Mouse (Mus musculus): ENCODE measurements around the gene Rassf2. TPM values are rescaled to one million over a fixed set of nuclear protein-coding genes. Genes with fewer than 3 reads are reported as not detected.

The Rassf2 gene
- polyA plus RNA-seq, 1 experiment: 11.9 TPM

- TF ChIP-seq CTCF (IDR thresholded peaks at IDR 0.05; ENCODE audit: borderline replicate concordance, insufficient read depth, low read length): no peak
- TF ChIP-seq POLR2A (IDR thresholded peaks at IDR 0.05; ENCODE audit: low read depth, low read length): no peak
- no peak overlapping the region for H3K4me3 ChIP-seq (ENCODE audit: insufficient read depth, low read length)
- no peak overlapping the region for H3K27ac ChIP-seq (ENCODE audit: insufficient read depth, low read length)
- no peaks in the 10 kb centered on the region for H3K4me1 ChIP-seq (ENCODE audit: control insufficient read depth, insufficient read depth, low read length)
These were observed 6.0 kb downstream of the Rassf2 start for GRCm38 (mm10) chr2:132024028-132024427.

GRCm38 (mm10) chr2:132022621-132023020 lies 7.4 kb downstream of the Rassf2 start:
- H3K4me3 ChIP-seq (ENCODE audit: insufficient read depth, low read length): no peak overlapping the region
- no peak for TF ChIP-seq CTCF (IDR thresholded peaks at IDR 0.05; ENCODE audit: borderline replicate concordance, insufficient read depth, low read length)
- no peak for TF ChIP-seq POLR2A (IDR thresholded peaks at IDR 0.05; ENCODE audit: low read depth, low read length)
- H3K27ac ChIP-seq (ENCODE audit: insufficient read depth, low read length): no peak overlapping the region
- H3K4me1 ChIP-seq (ENCODE audit: control insufficient read depth, insufficient read depth, low read length): no peaks in the 10 kb centered on the region

- Histone ChIP-seq H3K27ac (ENCODE audit: insufficient read depth, low read length) (no peak overlapping the region), H3K4me1 (ENCODE audit: control insufficient read depth, insufficient read depth, low read length) (no peaks in the 10 kb centered on the region), H3K4me3 (ENCODE audit: insufficient read depth, low read length) (no peak overlapping the region)
- TF ChIP-seq CTCF (IDR thresholded peaks at IDR 0.05; ENCODE audit: borderline replicate concordance, insufficient read depth, low read length): no peak
- TF ChIP-seq POLR2A (IDR thresholded peaks at IDR 0.05; ENCODE audit: low read depth, low read length): no peak
These were observed 8.4 kb downstream of the Rassf2 start for GRCm38 (mm10) chr2:132021616-132022015.

GRCm38 (mm10) chr2:132020991-132021541 lies 9.0 kb downstream of the Rassf2 start:
- H3K27ac ChIP-seq (ENCODE audit: insufficient read depth, low read length): no peak overlapping the region
- H3K4me1 ChIP-seq (ENCODE audit: control insufficient read depth, insufficient read depth, low read length): no peaks in the 10 kb centered on the region
- TF ChIP-seq POLR2A (IDR thresholded peaks at IDR 0.05; ENCODE audit: low read depth, low read length): no peak
- TF ChIP-seq CTCF (IDR thresholded peaks at IDR 0.05; ENCODE audit: borderline replicate concordance, insufficient read depth, low read length): no peak
- H3K4me3 ChIP-seq (ENCODE audit: insufficient read depth, low read length): no peak overlapping the region

GRCm38 (mm10) chr2:132020420-132020819 lies 9.6 kb downstream of the Rassf2 start:
- TF ChIP-seq CTCF (IDR thresholded peaks at IDR 0.05; ENCODE audit: borderline replicate concordance, insufficient read depth, low read length) (no peak), POLR2A (IDR thresholded peaks at IDR 0.05; ENCODE audit: low read depth, low read length) (no peak)
- Histone ChIP-seq H3K27ac (ENCODE audit: insufficient read depth, low read length) (no peak overlapping the region), H3K4me3 (ENCODE audit: insufficient read depth, low read length) (no peak overlapping the region), H3K4me1 (ENCODE audit: control insufficient read depth, insufficient read depth, low read length) (no peaks in the 10 kb centered on the region)

- H3K4me1 ChIP-seq (ENCODE audit: control insufficient read depth, insufficient read depth, low read length): no peaks in the 10 kb centered on the region
- H3K27ac ChIP-seq (ENCODE audit: insufficient read depth, low read length): no peak overlapping the region
- H3K4me3 ChIP-seq (ENCODE audit: insufficient read depth, low read length): no peak overlapping the region
- TF ChIP-seq POLR2A (IDR thresholded peaks at IDR 0.05; ENCODE audit: low read depth, low read length) (no peak), CTCF (IDR thresholded peaks at IDR 0.05; ENCODE audit: borderline replicate concordance, insufficient read depth, low read length) (no peak)
These were observed 10.7 kb downstream of the Rassf2 start for GRCm38 (mm10) chr2:132019372-132019811.

- no peak for TF ChIP-seq CTCF (IDR thresholded peaks at IDR 0.05; ENCODE audit: borderline replicate concordance, insufficient read depth, low read length)
- TF ChIP-seq POLR2A (IDR thresholded peaks at IDR 0.05; ENCODE audit: low read depth, low read length): no peak
- Histone ChIP-seq H3K27ac (ENCODE audit: insufficient read depth, low read length) (no peak overlapping the region), H3K4me1 (ENCODE audit: control insufficient read depth, insufficient read depth, low read length) (no peaks in the 10 kb centered on the region), H3K4me3 (ENCODE audit: insufficient read depth, low read length) (no peak overlapping the region)
These were observed 11.9 kb downstream of the Rassf2 start for GRCm38 (mm10) chr2:132018156-132018555.

- no peak overlapping the region for H3K4me3 ChIP-seq (ENCODE audit: insufficient read depth, low read length)
- TF ChIP-seq CTCF (IDR thresholded peaks at IDR 0.05; ENCODE audit: borderline replicate concordance, insufficient read depth, low read length) (no peak), POLR2A (IDR thresholded peaks at IDR 0.05; ENCODE audit: low read depth, low read length) (no peak)
- no peak overlapping the region for H3K27ac ChIP-seq (ENCODE audit: insufficient read depth, low read length)
- H3K4me1 ChIP-seq (ENCODE audit: control insufficient read depth, insufficient read depth, low read length): no peaks in the 10 kb centered on the region
These were observed 12.4 kb downstream of the Rassf2 start for GRCm38 (mm10) chr2:132017611-132018010.

- TF ChIP-seq CTCF (IDR thresholded peaks at IDR 0.05; ENCODE audit: borderline replicate concordance, insufficient read depth, low read length) (no peak), POLR2A (IDR thresholded peaks at IDR 0.05; ENCODE audit: low read depth, low read length) (no peak)
- Histone ChIP-seq H3K27ac (ENCODE audit: insufficient read depth, low read length) (no peak overlapping the region), H3K4me3 (ENCODE audit: insufficient read depth, low read length) (no peak overlapping the region), H3K4me1 (ENCODE audit: control insufficient read depth, insufficient read depth, low read length) (peaks cover 1% of the 10 kb centered on the region)
These were observed 14.0 kb downstream of the Rassf2 start for GRCm38 (mm10) chr2:132016034-132016433.

- Histone ChIP-seq H3K27ac (ENCODE audit: insufficient read depth, low read length) (no peak overlapping the region), H3K4me1 (ENCODE audit: control insufficient read depth, insufficient read depth, low read length) (peaks cover 4% of the 10 kb centered on the region), H3K4me3 (ENCODE audit: insufficient read depth, low read length) (no peak overlapping the region)
- TF ChIP-seq POLR2A (IDR thresholded peaks at IDR 0.05; ENCODE audit: low read depth, low read length): no peak
- no peak for TF ChIP-seq CTCF (IDR thresholded peaks at IDR 0.05; ENCODE audit: borderline replicate concordance, insufficient read depth, low read length)
These were observed 16.9 kb downstream of the Rassf2 start for GRCm38 (mm10) chr2:132013152-132013551.

Measured in embryonic fibroblast, embryonic 13.5 days (primary cell).